Mouse (Mus musculus) granulocyte monocyte progenitor cell, adult 5-6 weeks (primary cell): Measurements from ENCODE around the gene C1ql2. TPM values are rescaled to one million over a fixed set of nuclear protein-coding genes. Genes with fewer than 3 reads are reported as not detected.

Experiments used
- ATAC-seq: replicated peaks from 2 replicates; pipeline ENCODE4 v1.8.0; 2016; ENCODE audit warnings: mild to moderate bottlenecking, moderate TSS enrichment, inconsistent platforms; ENCODE audit not compliant: poor library complexity, severe bottlenecking
- total RNA-seq, 2 experiments: library from RNA; stranded (forward) in 1 of 2; stranded (reverse) in 1 of 2; fragments of 200-712, 200-1000 nt in 1 of 2; fragments of >200 nt in 1 of 2; fragmentation: Nextera tagmentation in 1 of 2; gene quantifications; 2 replicates each; pipeline ENCODE4 v1.2.3; 2014 to 2017

Gene C1ql2
- total RNA-seq, 2 experiments from 2014 or later = not detected

- ATAC-seq = no peak
Measured at GRCm38 (mm10) chr1:120374832-120375231, 34.5 kb downstream of the C1ql2 start.

- no peak for ATAC-seq
Measured at GRCm38 (mm10) chr1:120385029-120385571, 44.7 kb downstream of the C1ql2 start.

DNA sequence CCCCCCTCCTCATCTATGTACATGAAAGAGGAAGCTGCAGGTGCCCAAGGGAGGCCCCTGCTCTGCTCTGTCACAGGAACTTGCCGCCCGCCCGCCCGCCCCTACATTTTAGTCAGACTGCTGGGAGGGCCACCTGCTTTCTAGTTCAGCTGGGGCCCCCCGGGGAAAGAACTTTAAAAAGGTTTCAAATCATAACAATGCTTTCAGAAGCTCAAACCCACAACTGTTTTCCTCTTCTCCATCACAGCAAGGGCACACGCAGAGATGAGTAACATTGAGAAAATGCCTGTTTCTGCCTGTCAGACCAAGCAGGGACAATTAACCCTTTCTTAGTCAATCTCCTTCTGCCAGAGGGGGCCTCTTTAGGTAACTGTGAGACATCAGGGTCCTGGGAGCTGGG is 49.4 kb downstream of the C1ql2 start:
- no peak for ATAC-seq

DNA sequence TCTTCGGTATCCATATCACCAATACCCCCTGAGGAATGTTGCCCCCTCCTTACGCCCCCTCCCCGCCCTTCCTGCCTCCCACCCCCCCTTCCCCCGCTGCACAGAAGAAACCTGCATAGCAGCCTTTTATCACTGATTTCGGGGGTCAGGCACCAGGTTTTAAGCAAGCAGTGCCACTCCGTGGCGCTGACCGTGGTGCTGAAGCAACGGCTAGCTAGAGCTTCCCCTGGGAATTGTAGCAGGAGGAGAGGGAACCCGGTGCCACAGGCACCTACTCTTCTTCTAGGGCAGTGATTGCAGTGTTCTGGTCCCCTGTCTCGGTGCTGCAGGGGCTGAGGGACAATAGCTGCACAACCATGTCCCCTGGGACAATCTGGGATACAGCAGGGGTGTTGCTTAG is 50.0 kb downstream of the C1ql2 start:
- ATAC-seq = no peak

Other genes with a start within 250 kb of the C1ql2 start
- gene Dbi, start 219.5 kb upstream of the C1ql2 start, total RNA-seq (2014; fragmentation: Nextera tagmentation) = 410 and 536 TPM in 2 replicates
- 307 and 413 TPM in 2 replicates for gene Dbi, start 219.5 kb upstream of the C1ql2 start, total RNA-seq (2017)
- 11.4 and 12.2 TPM in 2 replicates for gene 3110009E18Rik, start 219.4 kb upstream of the C1ql2 start, total RNA-seq (2014; fragmentation: Nextera tagmentation)
- 2.2 and 4.5 TPM in 2 replicates for gene 3110009E18Rik, start 219.4 kb upstream of the C1ql2 start, total RNA-seq (2017)
- gene Steap3, start 67.9 kb upstream of the C1ql2 start, total RNA-seq (2014; fragmentation: Nextera tagmentation) = 19.1 and 26.6 TPM in 2 replicates
- 4.8 and 6.2 TPM in 2 replicates for gene Steap3, start 67.9 kb upstream of the C1ql2 start, total RNA-seq (2017)
- gene Marco, start 164.4 kb downstream of the C1ql2 start, total RNA-seq (2014; fragmentation: Nextera tagmentation) = not detected in 2 replicates
- gene Marco, start 164.4 kb downstream of the C1ql2 start, total RNA-seq (2017) = not detected in 2 replicates